Mouse (Mus musculus) adrenal gland (tissue): Measurements from ENCODE around the gene Trpv4.

Experiments used
- intact Hi-C: fragments of 180-260 bp; cut with DNase I; formaldehyde crosslinking; loops from one replicate; pipeline ENCODE4 v1.15.1; 2025
- long read RNA-seq, 2 experiments: library from polyadenylated mRNA; unstranded; transcript quantifications; one replicate each; pipeline ENCODE4 v2.0.0; 2020; ENCODE audit warnings: borderline replicate concordance in 1 of 2; ENCODE audit not compliant: insufficient replicate concordance in 1 of 2

Gene Trpv4
- long read RNA-seq, experiment 1, result 0 reads
- long read RNA-seq, experiment 2, result 0 reads

DNA sequence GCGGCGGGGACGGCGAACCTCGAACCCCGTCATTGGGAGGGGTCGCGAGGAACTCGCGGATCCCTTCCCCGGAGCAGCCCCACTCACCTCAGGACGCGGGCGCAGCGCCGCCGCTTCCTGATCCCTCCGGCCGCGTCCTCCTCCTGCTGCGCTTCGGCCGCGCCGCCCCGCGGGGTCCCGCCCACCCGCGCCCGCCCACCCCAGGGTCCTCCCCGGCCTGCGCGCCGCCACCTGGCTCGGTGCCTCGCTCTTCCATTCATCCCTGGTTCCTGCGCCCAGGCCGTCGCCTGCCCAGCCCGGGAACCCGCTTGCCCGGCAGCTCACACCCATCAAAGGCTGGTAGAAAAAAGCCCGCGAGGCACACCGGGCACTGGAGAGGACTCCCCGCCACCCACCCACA lies at the start of gene Trpv4:
Gene Trpv4, minus strand, starts transcription at position 167 of the 400 bp plus-strand sequence.
- intact Hi-C loops, result no loop called here

DNA sequence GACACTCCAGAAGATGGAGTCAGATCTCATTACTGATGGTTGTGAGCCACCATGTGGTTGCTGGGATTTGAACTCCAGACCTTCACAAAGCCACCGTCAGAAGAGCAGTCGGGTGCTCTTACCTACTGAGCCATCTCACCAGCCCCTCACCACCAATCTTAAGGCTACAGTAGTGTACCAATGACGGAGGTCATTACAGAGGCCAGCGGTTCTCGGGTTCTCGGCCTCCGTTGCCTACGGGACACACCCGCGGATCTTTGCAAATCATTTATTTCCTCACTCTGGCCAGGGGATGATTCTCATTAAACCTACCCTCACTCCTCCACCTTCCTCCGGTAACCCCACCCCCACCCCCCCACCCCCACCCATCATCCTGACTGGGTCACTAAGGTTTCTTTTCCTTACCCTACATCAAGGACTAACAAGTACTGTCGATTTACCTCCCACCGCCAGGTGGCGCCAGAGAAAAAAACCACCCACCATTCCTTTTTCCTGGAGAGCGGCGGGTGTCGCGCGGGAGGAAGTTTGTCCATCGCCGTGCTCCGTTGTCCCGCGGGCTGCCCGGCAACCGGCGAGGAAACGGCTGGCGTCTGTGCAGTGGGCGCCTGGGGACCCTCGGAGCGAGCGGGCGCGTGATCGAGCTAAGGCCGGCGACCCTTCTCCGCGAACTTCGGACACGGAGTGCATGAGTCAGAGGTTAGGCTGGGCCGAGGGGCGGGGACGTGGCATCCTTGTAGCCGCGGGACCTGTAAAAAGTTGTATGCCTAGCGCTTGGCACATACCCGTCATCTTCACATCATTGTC lies 49.2 kb upstream of the Trpv4 start, which contains the start of gene Tchp:
Gene Tchp, plus strand, starts transcription at position 496 of the 804 bp plus-strand sequence.
- intact Hi-C loops, result no loop called here

DNA sequence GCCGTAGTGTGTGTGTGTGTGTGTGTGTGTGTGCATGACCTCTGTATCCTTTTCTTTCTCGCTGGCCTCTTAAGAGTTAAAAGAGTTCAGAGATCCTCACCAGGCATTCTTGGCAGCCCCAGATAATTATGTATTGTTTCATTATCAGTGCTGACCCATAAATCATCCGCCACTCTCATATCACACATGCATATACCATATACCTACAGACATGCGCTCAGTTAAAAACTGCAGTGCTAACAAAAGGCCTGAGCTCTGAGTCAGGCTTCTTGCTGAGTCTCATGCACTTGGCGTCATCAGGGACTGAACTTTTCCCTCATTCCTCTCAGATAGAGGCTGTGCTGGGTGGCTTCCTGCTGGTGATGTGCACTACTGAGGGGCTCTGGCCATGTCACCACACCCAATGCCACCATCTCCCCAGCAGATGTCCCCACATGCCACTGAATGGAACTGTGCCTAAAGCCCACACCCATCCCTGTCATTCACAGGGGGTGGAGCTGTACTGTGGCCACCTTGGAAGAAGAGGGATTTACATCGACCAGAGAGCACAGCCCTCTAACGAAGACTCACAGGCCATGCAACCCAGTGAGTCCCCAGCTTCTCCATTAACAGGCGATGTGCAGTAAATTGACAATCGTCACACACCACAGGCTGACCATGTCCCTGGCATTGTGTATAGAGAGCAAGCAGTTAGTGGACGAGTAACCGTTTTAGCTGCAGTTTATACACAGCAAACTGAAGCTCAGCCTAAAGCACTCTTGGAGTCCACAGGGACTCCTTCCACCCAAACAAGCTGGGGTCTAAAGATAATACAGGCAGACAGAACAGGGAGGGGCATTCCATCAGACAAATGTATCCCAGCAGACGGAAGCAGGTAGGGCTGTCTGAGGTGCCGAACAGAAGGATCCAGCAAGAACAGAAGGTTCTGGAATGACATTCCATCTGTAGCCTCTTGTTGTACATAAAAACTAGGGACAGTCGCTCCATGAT lies 44.5 kb upstream of the Trpv4 start:
- intact Hi-C loops, result no loop called here

DNA sequence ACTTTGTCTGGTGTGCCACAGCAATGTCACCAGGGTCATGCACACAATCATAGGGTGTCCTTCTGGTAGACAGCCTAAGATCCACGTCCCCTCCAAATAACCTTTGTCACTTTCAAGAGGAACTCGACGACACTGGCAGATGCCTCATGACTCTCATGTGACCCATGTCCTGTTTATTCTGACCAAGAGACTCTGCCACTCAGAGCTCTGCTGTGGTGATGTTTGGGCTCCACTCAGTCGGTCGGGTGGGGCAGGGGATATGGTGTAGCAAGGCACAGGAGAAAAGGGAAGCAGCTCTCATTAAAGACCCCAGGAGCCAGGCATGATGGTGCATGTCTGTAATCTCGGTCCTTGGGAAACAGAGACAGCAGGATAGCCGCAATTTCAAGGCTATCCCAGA lies 40.8 kb upstream of the Trpv4 start:
- intact Hi-C loops, result loop anchor here (5.0 kb wide), 1 partner anchor 57 kb away; no protein-coding TSS in a partner anchor

DNA sequence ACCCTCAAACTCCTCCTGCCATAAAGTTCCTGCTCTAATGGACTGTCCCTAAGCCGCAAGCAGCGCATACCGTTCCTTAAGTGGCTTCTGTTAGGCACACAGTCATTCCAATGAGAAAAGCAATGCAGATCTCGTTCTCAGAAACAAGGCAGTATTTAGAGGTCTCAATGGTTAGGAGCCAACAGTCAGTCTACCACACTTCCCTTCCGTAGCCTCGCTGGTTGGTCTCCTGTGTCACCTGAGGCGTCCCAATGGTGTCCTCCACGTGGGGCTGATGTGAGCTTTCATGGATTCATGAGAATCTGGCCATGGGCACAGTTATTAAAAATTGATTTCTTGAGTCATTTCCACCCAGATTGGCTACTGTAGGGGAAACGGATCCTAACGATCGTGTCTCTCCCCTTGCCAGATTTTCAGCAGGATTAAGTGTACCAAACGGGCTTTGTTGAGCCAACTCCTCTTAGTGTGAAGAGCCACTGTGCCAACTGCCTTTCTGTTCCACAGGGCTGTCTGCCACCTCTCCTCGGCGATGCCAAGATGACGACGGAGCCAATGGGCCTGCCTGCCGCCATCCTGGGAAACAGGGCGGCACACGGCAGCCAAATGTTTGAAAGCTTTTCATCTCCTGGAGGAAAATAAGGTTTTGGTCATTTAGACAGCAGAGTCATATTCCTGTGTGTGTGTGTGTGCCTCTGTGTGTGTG lies 40.0 kb upstream of the Trpv4 start:
- intact Hi-C loops, result loop anchor here (5.0 kb wide), 1 partner anchor 56 kb away; no protein-coding TSS in a partner anchor

DNA sequence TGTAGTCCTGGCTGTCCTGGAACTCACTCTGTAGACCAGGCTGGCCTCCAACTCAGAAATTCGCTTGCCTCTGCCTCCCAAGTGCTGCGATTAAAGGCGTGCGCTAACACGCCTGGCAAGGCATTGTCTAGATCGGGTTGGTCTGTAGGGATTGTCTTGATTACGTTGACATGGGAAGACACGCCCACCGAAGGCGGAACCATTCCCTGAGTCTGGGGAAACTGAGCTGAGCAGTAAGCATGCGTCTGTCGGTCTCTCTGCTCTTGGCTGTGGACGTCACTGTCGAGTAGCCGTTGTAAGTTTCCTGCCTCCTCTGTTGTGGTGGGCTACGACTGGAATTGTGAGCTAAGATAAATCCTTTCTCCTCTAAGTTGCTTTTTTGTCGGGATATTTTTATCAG lies 38.7 kb upstream of the Trpv4 start:
- intact Hi-C loops, result loop anchor here (5.0 kb wide), 1 partner anchor 55 kb away; no protein-coding TSS in a partner anchor

- intact Hi-C loops, result loop anchor here (5.0 kb wide), 1 partner anchor 53 kb away; no protein-coding TSS in a partner anchor
These were observed 37.6 kb upstream of the Trpv4 start for GRCm38 (mm10) chr5:114695775-114696174.

DNA sequence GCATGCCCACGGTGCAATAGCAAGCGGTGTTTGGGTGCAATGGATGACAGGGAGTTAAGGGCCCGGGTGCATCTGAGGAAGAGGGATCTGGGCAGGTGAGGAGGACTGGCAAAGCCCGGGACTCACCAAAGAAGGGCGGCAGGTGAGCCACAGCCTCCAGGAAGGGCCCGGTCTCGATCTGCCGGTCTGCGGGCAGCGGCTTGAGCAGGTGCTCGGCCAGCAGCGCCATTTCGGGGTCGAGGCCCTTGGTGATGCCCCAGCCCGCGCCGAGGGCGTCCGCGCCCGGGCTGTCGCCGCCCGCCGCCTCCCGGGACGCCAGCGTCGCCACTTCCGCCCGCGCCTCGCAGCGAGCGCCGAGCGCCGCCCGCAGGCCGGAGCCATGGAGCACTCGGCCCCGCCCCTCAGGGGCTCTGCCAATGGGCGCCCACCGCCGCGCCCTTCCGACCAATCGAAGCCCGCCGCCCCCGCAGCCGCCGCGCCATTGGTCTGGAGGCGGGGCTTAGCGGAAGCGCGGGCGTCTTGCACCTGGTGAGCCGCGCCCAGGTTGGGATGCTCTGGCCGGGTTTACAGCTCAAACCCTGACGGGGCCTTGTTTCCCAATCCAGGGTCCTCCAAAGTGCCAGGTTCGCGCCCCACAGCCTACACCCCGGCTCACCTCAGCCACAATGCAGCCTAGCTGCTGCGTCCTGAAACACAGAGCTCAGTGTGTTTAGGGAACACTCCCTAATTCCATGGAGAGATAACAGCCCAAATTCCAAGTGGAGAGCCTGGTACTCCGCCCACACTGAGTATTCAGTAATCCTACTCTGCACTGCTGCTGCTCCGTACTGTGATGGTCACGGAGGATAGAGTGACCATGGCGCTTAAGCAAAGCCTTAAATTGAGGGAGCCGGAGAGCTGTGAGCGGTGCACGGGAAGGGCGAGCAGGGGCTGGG lies 32.7 kb upstream of the Trpv4 start, which contains the start of gene Gltp:
Gene Gltp, minus strand, starts transcription at position 352 of the 935 bp plus-strand sequence.
- intact Hi-C loops, result no loop called here

GRCm38 (mm10) chr5:114689700-114690366 lies 31.6 kb upstream of the Trpv4 start:
- intact Hi-C loops, result no loop called here

DNA sequence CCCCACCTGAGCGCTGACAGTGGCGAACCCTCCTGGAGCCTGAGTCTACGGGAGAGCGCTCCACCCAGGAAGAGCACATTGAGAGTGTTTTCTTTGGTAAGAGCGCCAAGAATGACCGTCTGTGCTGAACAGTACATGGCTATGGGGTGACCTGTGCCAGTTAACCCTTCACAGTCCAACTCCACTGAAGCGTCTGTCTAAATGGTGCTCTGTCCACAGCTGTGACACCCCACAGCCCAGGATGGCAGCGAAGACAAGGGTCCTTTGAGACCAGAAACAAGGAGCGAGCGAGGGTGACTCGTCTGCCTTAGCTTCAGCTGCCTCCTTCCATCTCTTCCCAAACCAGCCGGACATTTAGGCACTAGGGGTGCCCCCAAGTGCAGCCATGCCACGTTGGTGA lies 30.5 kb upstream of the Trpv4 start:
- intact Hi-C loops, result no loop called here

- intact Hi-C loops, result no loop called here
These were observed 29.7 kb upstream of the Trpv4 start for GRCm38 (mm10) chr5:114687901-114688300.

GRCm38 (mm10) chr5:114686726-114687210 lies 28.5 kb upstream of the Trpv4 start:
- intact Hi-C loops, result no loop called here

DNA sequence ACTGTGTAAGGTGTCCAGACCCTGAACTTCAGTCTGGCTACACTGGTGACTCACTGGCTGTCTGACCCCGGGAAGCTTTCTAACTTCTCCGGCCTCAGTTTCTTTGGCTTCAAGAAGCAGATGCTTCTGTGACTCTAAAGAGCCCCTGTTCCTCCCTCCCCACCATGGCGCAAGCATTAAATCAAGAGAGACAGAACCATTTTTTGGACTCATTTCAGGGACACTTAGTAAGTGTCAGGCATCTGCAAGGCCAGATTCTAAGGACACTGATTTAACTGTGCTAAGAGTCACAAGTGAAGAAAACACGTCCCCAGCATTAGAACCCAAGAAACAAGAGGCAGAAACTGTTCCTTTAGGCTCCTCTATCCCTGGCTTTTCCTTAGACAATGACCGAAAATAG lies 27.8 kb upstream of the Trpv4 start:
- intact Hi-C loops, result no loop called here

DNA sequence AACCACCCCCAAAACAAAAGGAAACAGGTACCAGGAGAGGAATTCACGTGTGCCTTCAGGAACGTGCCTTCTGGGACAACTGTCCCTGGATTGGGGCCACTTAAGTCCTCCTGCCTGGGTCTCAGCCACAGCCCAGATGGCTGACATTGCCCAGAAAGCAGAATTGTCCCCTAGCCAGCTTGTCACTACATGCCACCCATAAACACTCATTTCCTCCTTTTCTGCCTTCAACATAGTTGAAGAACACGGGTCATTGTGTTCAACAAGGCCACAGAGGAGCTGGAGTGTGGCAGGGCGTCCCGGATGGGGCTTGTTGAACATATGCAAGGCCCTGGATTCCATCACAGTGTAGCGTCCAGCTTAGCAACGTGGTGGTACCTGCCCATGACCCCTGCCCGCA lies 23.5 kb upstream of the Trpv4 start:
- intact Hi-C loops, result no loop called here

DNA sequence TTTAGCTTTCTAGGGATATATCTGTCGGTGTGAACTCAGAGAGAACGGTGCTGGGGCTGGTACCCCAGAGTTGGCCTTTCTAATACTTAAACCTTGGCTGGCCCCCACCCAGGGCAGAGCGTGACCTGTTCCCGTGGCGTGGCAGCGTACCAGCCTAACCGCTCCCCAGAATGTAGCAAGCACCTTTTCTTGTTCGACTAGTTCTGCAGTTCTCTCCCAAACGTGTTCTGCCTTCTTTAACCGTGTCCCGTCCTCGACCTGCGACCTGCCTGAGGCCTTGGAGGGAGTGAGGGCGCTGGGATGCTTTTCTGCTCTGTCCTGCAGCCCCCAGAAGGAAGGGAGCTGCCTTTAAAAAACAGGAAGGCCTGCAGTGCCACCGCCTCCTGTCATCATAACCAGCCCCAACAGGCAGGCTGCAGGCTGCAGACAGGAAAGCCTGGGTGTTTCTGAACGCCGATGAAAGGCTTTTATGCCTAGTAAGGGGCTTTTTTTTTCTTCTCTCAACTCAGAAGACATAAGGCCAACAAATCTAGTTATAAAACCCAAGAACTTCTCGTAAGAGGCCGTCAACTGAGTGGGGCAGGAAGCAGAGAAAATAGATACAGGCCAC lies 22.6 kb upstream of the Trpv4 start:
- intact Hi-C loops, result no loop called here

DNA sequence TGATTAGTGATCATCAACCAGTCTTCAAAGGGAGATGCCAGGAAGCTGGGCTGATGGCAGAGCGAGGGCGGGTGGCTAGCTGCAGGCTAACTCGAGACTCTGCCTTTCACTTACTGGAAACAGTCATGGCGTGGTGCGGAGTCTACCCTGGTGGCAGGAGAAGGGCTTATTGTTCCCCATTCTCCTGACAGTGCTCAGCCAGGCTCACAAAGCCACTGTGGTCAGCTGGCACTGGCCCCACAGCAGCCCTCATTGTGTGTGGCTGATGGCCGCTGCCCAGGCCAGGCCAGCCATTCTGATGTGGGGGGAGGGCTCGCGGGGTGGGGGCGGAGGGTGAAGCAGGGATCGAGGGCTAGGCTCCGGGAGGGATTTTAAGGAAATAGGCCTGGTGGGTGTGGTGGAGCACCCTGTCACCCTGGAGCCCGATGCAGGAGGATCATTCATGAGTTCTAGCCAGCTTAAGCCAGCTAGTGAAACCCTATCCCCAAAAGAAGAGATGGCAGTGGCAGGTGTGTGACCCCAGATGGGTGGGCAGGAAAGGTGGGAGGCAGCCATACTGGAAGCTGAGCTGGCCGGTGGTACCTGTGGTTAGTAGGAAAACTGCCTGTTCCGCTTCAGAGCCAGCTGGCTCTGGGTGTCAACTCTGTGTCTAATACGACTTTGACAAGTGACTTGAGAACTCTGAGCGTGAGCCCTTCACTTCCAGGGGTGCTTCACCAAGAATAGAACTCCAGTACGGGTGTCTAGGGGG lies 21.8 kb upstream of the Trpv4 start:
- intact Hi-C loops, result no loop called here

DNA sequence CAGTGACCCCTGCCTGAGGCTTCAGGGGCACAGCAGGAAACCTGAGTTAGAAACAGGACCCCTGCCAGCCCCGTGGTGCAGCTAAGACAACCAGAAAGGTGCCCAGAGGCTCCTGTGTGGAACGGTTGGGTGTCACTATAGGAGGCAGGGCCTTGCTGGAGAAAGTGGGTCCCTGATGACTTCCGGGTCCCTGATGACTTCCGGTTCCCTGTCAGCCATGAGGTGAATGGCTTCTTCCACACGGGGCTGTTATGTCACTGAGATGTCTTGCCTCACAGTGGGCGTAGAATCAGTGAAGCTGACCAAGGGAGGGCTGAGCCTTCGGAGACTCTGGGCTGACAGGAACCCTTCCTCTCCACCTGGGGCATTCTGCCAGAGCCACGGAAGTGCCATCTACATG lies 16.4 kb upstream of the Trpv4 start:
- intact Hi-C loops, result no loop called here

- intact Hi-C loops, result no loop called here
These were observed 14.9 kb upstream of the Trpv4 start for GRCm38 (mm10) chr5:114673114-114673513.
